Mouse (Mus musculus) heart, embryonic 14.5 days (tissue): Measurements from ENCODE around the gene Tas1r1. TPM values are rescaled to one million over a fixed set of nuclear protein-coding genes. Genes with fewer than 3 reads are reported as not detected.
A peak's percentile ranks its signal among the peaks of the same experiment; 100 is the strongest.
"Not testable (repeated sequence)": the region's sequence is repeated elsewhere in the genome, so short reads cannot be mapped to it uniquely, and the experiment has no call there.

Source experiments
- ATAC-seq: fragments of 200-750 bp; cut with Nextera tagmentation; 2 replicates; pipeline ENCODE4 v1.8.0; 2017; ENCODE audit warnings: low read depth, moderate TSS enrichment; ENCODE audit not compliant: insufficient number of reproducible peaks, insufficient read depth, low FRiP score
- H3K27ac ChIP-seq, 2 experiments: fragments of 200-500 bp in 1 of 2; fragments of 300-500 bp in 1 of 2; sonication (generic) in 1 of 2; replicated peaks in 1 of 2; 2 replicates each; pipeline ENCODE4 v1.5.1; 2012 to 2014; ENCODE audit warnings: low read depth in 2 of 2, low read length in 2 of 2, control low read depth in 1 of 2, mild to moderate bottlenecking in 1 of 2, mixed read lengths in 1 of 2; ENCODE audit not compliant: control insufficient read depth in 1 of 2, insufficient read depth in 1 of 2
- H3K27me3 ChIP-seq: fragments of 300-500 bp; sonication (generic); 2 replicates; pipeline ENCODE4 v1.6.1; 2014; ENCODE audit warnings: mild to moderate bottlenecking, low read length, control low read depth; ENCODE audit not compliant: control insufficient read depth, insufficient read depth
- H3K36me3 ChIP-seq: fragments of 300-500 bp; sonication (generic); 2 replicates; pipeline ENCODE4 v1.6.1; 2014; ENCODE audit warnings: mild to moderate bottlenecking, control low read depth, low read length, mixed read lengths; ENCODE audit not compliant: control insufficient read depth, insufficient read depth
- H3K4me1 ChIP-seq, 2 experiments: fragments of 200-500 bp in 1 of 2; fragments of 300-500 bp in 1 of 2; sonication (generic) in 1 of 2; 2 replicates each; pipeline ENCODE4 v1.6.1; 2012 to 2014; ENCODE audit warnings: low read length in 2 of 2, control low read depth in 1 of 2, mixed read lengths in 1 of 2; ENCODE audit not compliant: control insufficient read depth in 2 of 2, insufficient read depth in 2 of 2
- H3K4me2 ChIP-seq: fragments of 300-500 bp; sonication (generic); 2 replicates; pipeline ENCODE4 v1.6.1; 2014; ENCODE audit warnings: mild to moderate bottlenecking, low read length
- H3K4me3 ChIP-seq, 2 experiments: fragments of 200-500 bp in 1 of 2; fragments of 300-500 bp in 1 of 2; sonication (generic) in 1 of 2; 2 replicates each; pipeline ENCODE4 v1.5.1; 2012 to 2014; ENCODE audit warnings: low read length in 2 of 2, mild to moderate bottlenecking in 2 of 2, control low read depth in 1 of 2, low read depth in 1 of 2, moderate library complexity in 1 of 2; ENCODE audit not compliant: control insufficient read depth in 1 of 2, insufficient read depth in 1 of 2
- H3K9ac ChIP-seq: fragments of 300-500 bp; sonication (generic); 2 replicates; pipeline ENCODE4 v1.6.1; 2014; ENCODE audit warnings: mild to moderate bottlenecking, low read length
- H3K9me3 ChIP-seq: fragments of 300-500 bp; sonication (generic); 2 replicates; pipeline ENCODE4 v1.6.1; 2016; ENCODE audit warnings: low read length, control low read depth; ENCODE audit not compliant: control insufficient read depth
- WGBS: fragments of 180-500 bp; shearing (Covaris S2); extraction: QIAGEN DNeasy Blood & Tissue Kit; methylation state at CpG from one replicate; pipeline ENCODE4 v1.1.7; 2014; 5-methylcytosine and 5-hydroxymethylcytosine counted together
- polyA plus RNA-seq: library from polyadenylated mRNA; unstranded; fragments of >200 nt; fragmentation: Nextera tagmentation; extraction: Ambion mirVana; gene quantifications from 2 replicates; pipeline ENCODE4 v1.2.1, GENCODE M21; 2014

Tas1r1 gene
- polyA plus RNA-seq, 1 experiment from 2014 or later: 0.09 TPM

- H3K4me1 ChIP-seq: peaks cover 6 to 8% of the 10 kb centered on the region in 2 experiments
- no peak overlapping the region for H3K4me2 ChIP-seq
- no peak overlapping the region for H3K9ac ChIP-seq
- no peaks in the 10 kb centered on the region for H3K27me3 ChIP-seq
- 96% methylated on average over 22 of the region's 22 CpGs for WGBS
- no peak overlapping the region for H3K27ac ChIP-seq
- H3K36me3 ChIP-seq: peaks cover 61% of the 10 kb centered on the region
- H3K4me3 ChIP-seq: no peak overlapping the region
- no peaks in the 10 kb centered on the region for H3K9me3 ChIP-seq
- ATAC-seq: no peak
Measured at GRCm38 (mm10) chr4:152041924-152042641, 3.7 kb upstream of the Tas1r1 start.

DNA sequence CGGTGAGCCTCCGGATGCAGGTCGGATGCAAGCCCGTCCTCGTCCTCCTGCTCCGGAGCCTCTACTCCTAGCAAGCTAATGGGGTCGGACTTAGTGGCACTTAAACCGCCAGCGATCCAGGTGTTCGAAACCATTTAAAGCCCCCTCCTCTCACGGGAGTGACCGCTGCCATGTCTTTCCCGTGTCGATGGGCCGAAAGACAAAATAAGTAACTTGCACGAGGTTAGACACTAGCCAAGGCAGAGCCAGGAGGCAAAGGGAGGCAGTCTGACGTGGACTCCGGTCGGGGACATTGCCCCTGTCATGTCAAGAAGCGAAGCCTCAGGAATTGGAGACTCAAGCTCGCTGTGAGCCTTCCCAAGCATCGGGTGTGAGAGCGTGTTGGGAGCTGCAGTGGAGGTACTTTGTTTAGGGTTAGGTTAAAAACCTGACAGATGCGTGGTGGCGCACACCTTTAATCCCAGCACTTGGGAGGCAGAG, 1.5 kb upstream of the Tas1r1 start:
- Histone ChIP-seq H3K27me3 (no peaks in the 10 kb centered on the region), H3K36me3 (peaks cover 40% of the 10 kb centered on the region), H3K4me3 (peak overlapping the region; percentile 85 to 92), H3K4me2 (peak overlapping the region; percentile 97), H3K9me3 (no peaks in the 10 kb centered on the region), H3K9ac (peak overlapping the region; percentile 90), H3K4me1 (peaks cover 6 to 8% of the 10 kb centered on the region in 2 experiments), H3K27ac (no peak overlapping the region)
- ATAC-seq: no peak
- 2% methylated on average over 25 of the region's 25 CpGs for WGBS

DNA sequence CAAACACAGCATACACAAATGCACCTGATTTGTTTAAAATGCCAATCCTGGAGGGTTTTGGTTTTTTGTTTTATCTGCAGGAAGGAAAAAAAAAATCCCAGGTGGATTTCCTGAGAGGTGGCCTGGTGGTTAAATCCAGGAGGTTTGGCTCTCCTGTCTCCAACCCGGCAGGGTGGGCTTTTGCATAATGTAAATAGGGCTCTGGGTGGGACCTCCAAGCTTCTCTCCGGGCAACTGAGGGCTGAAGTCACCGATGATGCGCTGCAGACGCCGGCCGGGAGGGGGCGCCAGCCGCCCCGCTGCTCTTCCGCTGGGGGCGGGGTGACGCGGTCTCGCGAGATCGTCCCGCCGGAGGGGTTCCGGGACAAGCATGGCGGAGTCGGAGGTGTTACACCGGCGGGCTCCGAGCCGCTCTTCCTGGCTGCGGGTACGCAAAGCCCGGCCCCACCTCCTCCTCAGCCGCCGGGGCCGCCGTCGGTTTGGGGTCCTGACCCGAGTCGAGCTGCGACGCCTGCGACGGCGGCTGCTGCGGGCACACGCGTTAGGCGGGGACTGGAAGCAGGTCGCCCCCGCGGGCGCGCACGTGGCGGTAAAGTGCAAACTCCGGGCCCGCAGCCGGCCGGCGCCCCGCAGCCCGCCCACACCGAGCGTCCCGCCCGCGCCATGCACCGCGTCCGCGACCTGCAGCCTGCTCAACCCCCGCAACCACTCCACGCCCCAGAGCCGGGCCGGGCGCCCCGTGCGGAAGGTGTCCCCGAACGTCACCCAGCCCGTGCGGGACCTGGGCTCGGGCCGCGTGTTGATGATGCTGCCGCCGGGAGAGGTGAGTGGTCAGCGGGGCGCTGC, 840 bp upstream of the Tas1r1 start, which contains the start of gene Nol9:
Gene Nol9 (plus strand): TSS at position 337 of the 846 bp plus-strand sequence.
- Histone ChIP-seq H3K27ac (0 out of 4 replicates have a peak within 1 kb of the TSS, but pooled peaks of 1 of the 2 experiments have one; percentile 19), H3K4me2 (peak within 1 kb of the TSS; percentile 97), H3K27me3 (no peaks in the 10 kb centered on the region), H3K9ac (peak within 1 kb of the TSS; percentile 90), H3K36me3 (peaks cover 34% of the 10 kb centered on the region), H3K4me1 (peaks cover 6 to 8% of the 10 kb centered on the region in 2 experiments), H3K9me3 (no peaks in the 10 kb centered on the region), H3K4me3 (peak within 1 kb of the TSS; percentile 85 to 92)
- WGBS: under 1% methylated on average over 79 of the region's 86 CpGs
- peak; percentile 68 for ATAC-seq

DNA sequence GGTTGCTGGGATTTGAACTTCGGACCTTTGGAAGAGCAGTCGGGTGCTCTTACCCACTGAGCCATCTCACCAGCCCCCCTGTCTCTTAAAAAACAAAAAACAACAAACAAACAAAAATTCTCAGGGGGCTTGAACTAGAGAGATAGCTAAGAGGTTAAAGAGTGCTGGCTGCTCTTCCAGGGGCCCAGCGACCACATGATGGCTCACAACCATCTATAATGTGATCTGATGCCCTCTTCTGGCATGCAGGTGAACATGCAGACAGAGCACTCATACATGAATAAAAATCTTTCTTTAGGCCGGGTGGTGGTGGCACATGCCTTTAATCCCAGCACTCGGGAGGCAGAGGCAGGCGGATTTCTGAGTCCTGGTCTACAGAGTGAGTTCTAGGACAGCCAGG, 1.9 kb downstream of the Tas1r1 start:
- not testable (repeated sequence) for H3K27ac ChIP-seq, H3K9me3 ChIP-seq, H3K9ac ChIP-seq, H3K27me3 ChIP-seq, H3K36me3 ChIP-seq, H3K4me1 ChIP-seq, ATAC-seq, H3K4me2 ChIP-seq, H3K4me3 ChIP-seq
- WGBS: 90% methylated on average over 6 of the region's 6 CpGs

- Histone ChIP-seq H3K27me3 (0 out of 2 replicates have a peak, but pooled peaks cover 4% of the 10 kb centered on the region), H3K9ac (no peak overlapping the region), H3K9me3 (no peaks in the 10 kb centered on the region), H3K4me1 (peaks cover 5 to 9% of the 10 kb centered on the region in 2 experiments; a peak in 3 of 4 replicates), H3K27ac (no peak overlapping the region), H3K4me3 (no peak overlapping the region), H3K4me2 (no peak overlapping the region), H3K36me3 (no peaks in the 10 kb centered on the region)
- WGBS: 88% methylated on average over 13 of the region's 13 CpGs
- ATAC-seq: no peak
Measured at GRCm38 (mm10) chr4:152032922-152033321, 5.4 kb downstream of the Tas1r1 start.

DNA sequence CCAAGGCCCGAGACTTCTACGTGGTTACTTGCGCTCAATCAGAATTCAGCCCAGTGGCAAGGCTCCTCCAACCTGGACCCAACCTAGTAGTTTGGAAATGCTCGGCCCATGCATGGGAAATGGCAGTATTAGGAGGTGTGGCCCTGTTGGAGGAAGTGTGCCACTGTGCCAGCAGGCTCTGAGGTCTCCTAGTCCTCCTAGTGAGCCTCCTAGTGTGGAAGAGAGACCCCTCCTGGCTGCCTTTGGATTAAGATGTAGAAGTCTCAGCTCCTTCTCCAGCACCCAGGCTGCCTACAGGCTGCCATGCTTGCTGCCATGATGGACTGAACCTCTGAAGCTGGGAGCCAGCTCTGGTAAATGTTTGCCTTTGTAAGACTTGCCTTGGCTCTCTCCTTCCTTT, 8.4 kb downstream of the Tas1r1 start:
- H3K9me3 ChIP-seq: no peaks in the 10 kb centered on the region
- H3K4me2 ChIP-seq: no peak overlapping the region
- 74% methylated on average over 4 of the region's 4 CpGs for WGBS
- H3K4me1 ChIP-seq: peaks cover 20 to 30% of the 10 kb centered on the region in 2 experiments
- no peak overlapping the region for H3K27ac ChIP-seq
- H3K4me3 ChIP-seq: no peak overlapping the region
- no peak for ATAC-seq
- 0 out of 2 replicates have a peak, but pooled peaks cover 4% of the 10 kb centered on the region for H3K27me3 ChIP-seq
- H3K36me3 ChIP-seq: peaks cover 4% of the 10 kb centered on the region; the same call in 1 of the 2 replicates
- H3K9ac ChIP-seq: no peak overlapping the region

DNA sequence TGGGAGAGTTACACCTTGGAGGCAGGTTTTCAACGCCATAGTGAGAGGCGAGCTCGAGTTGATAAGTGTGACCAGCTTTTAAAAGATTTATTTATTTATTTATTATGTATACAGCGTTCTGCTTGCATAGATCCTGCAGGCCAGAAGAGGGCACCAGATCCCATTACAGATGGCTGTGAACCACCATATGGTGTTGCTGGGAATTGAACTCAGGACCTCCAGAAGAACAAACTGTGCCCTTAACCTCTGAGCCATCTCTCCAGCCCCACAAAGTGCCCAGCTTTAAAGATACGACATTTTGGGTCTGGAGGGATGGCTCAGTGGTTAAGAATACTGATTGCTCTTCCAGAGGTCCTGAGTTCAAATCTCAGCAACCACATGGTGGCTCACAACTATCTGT, 9.3 kb downstream of the Tas1r1 start:
- ATAC-seq: no peak
- H3K4me2 ChIP-seq: no peak overlapping the region
- H3K27me3 ChIP-seq: 0 out of 2 replicates have a peak, but pooled peaks cover 4% of the 10 kb centered on the region
- H3K4me1 ChIP-seq: peaks cover 20 to 31% of the 10 kb centered on the region in 2 experiments
- H3K36me3 ChIP-seq: peaks cover 13% of the 10 kb centered on the region
- no peak overlapping the region for H3K4me3 ChIP-seq
- H3K9ac ChIP-seq: no peak overlapping the region
- no peak overlapping the region for H3K27ac ChIP-seq
- 43% methylated on average over 5 of the region's 5 CpGs for WGBS
- H3K9me3 ChIP-seq: no peaks in the 10 kb centered on the region
